Comparison of ENCODE assay signal across 19 mouse cellular contexts in genomic region chr2:27637281-27637896, GRCm38 (mm10). TPM values are rescaled to one million over a fixed set of nuclear protein-coding genes. Genes with fewer than 3 reads are reported as not detected.
DNase-seq lines count a peak whose midpoint lies in the region; ATAC-seq lines count a peak whose summit lies in the region.
"Had no signal": no experiment of that assay in that cellular context is flagged by ENCODE, and none has a peak within 500 bp of the region (broad histone marks: within the 10 kb centered on the region; RNA-seq: fewer than 3 reads in every experiment).

No protein-coding gene starts in this region.

- H3K9me3 ChIP-seq in heart, embryonic 14.5 days (ENCODE audit: control insufficient read depth, low read length): no peaks in the 10 kb centered on the region
- H3K9me3 ChIP-seq: forebrain, embryonic 13.5 days had no signal

- peak overlapping the region; percentile 42 to 72 for H3K27ac ChIP-seq in heart, embryonic 14.5 days (replicated peaks in 1 of 2; ENCODE audit: control insufficient read depth in 1 of 2, insufficient read depth in 1 of 2, low read depth in 2 of 2, low read length in 2 of 2)
- H3K27ac ChIP-seq: forebrain, embryonic 13.5 days had no signal

- peak; percentile 22 for DNase-seq in adrenal gland, postnatal 14 days
- DNase-seq in adrenal gland, adult (ENCODE audit: inconsistent age in 2 of 2, low spot score in 1 of 2): no peak
- DNase-seq in heart, postnatal 14 days: no peak
- DNase-seq in left cerebral cortex, postnatal 14 days (ENCODE audit: low spot score in 2 of 2): peak; percentile 7 to 20
- DNase-seq in left cerebral cortex, postnatal 10 days (ENCODE audit: extremely low spot score in 1 of 2, low spot score in 2 of 2): no peak
- peak; percentile 77 for DNase-seq in gonadal fat pad, adult 2 months (ENCODE audit: low read depth)
- DNase-seq: cerebellum, adult 8-10 months; gastrocnemius, postnatal 14 days; kidney, postnatal 36 days; left cerebral cortex, postnatal 4 days; lung, adult 18-20 months; thymus, postnatal 25 days had no signal

- no peak for ATAC-seq in heart, embryonic 14.5 days (ENCODE audit: insufficient number of reproducible peaks, insufficient read depth, low FRiP score, low read depth)
- ATAC-seq: CD4-positive, CD25-positive, alpha-beta regulatory T cell, adult 4 months; forebrain, embryonic 13.5 days; hindbrain, embryonic 16.5 days; intestine, embryonic 16.5 days; Patski had no signal

- H3K4me1 ChIP-seq in heart, embryonic 14.5 days (ENCODE audit: control insufficient read depth in 2 of 2, insufficient read depth in 2 of 2, low read length in 2 of 2): peaks cover 31 to 32% of the 10 kb centered on the region in 2 experiments

- no peaks in the 10 kb centered on the region for H3K27me3 ChIP-seq in heart, embryonic 14.5 days (ENCODE audit: control insufficient read depth, insufficient read depth, low read length)
- H3K27me3 ChIP-seq: Patski had no signal

- no peak overlapping the region for H3K4me2 ChIP-seq in heart, embryonic 14.5 days (ENCODE audit: low read length)
- H3K4me2 ChIP-seq: forebrain, embryonic 13.5 days; liver, embryonic 11.5 days had no signal

- intact Hi-C loops in heart, postnatal 14 days (cut with DNase I): no loop called here
- intact Hi-C loops in left cerebral cortex, postnatal 14 days (cut with DNase I): no loop called here
- intact Hi-C loops in left cerebral cortex, postnatal 10 days (cut with DNase I): no loop called here

- 78% methylated on average over 8 of the region's 8 CpGs for WGBS in heart, embryonic 14.5 days

- no peak overlapping the region for H3K4me3 ChIP-seq in heart, embryonic 14.5 days (ENCODE audit: control insufficient read depth in 1 of 2, insufficient read depth in 1 of 2, low read depth in 1 of 2, low read length in 2 of 2)
- H3K4me3 ChIP-seq: forebrain, embryonic 13.5 days had no signal

- H3K36me3 ChIP-seq in heart, embryonic 14.5 days (ENCODE audit: control insufficient read depth, insufficient read depth, low read length): no peaks in the 10 kb centered on the region

- H3K9ac ChIP-seq in heart, embryonic 14.5 days (ENCODE audit: low read length): no peak overlapping the region
- H3K9ac ChIP-seq: forebrain, embryonic 13.5 days had no signal

RNA-seq across cellular contexts. Expression of gene Rxra, which starts 38.9 kb away (rescaled TPM):
- total RNA-seq in adrenal gland, postnatal 14 days (2021): 46.5 and 62.1 TPM in 2 replicates
- polyA plus RNA-seq in heart, embryonic 14.5 days (2014; fragmentation: Nextera tagmentation; extraction: Ambion mirVana): 5.2 and 5.7 TPM in 2 replicates
- 10 to 100 TPM; 38.8 to 42.2 TPM for total RNA-seq in heart, postnatal 14 days (2021)
- 10 to 100 TPM; 15.6 to 16.2 TPM for total RNA-seq in left cerebral cortex, postnatal 14 days (2021)
- total RNA-seq in left cerebral cortex, postnatal 10 days (2021): 10 to 100 TPM; 10.8 to 12.2 TPM
- polyA plus RNA-seq in gonadal fat pad, adult 2 months (2012; rRNA removed): 80.6 and 82.3 TPM in 2 replicates

Comparison
In these comparisons a context has a peak if more than half of its experiments do, and no peak if none do; other contexts are left out.
1. DNase-seq: peak in adrenal gland, postnatal 14 days (single experiment), left cerebral cortex, postnatal 14 days (2 of 2) and gonadal fat pad, adult 2 months (single experiment); none in adrenal gland, adult (0 of 2), heart, postnatal 14 days (0 of 2) and left cerebral cortex, postnatal 10 days (0 of 2).